In the genomic region with DNA sequence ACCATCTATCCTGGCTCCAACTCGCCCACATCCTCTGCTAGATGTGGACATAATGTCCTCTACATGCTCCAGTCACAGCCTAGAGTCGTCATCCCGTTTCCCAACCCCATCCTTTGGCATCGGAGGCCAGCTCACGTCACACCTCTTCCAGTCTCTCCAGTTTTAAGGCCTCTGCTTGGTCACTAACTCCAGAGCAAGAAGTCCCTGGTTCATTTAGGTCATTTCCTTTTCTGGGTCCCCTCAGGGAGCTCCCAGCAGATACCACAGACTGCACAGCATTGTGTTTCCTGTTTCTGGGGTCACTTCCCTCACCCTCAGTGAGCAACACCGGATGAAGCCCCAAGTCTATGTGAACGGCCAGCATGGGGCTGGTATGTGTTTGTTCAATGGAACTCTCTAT, we compare ENCODE assay signal across 11 mouse cellular contexts. TPM values are rescaled to one million over a fixed set of nuclear protein-coding genes. Genes with fewer than 3 reads are reported as not detected.
A peak's percentile ranks its signal among the peaks of the same experiment; 100 is the strongest.
DNase-seq lines count a peak whose midpoint lies in the region; ATAC-seq and TF ChIP-seq lines count a peak whose summit lies in the region.
"Had no signal": no experiment of that assay in that cellular context is flagged by ENCODE, and none has a peak within 500 bp of the region (broad histone marks: within the 10 kb centered on the region; RNA-seq: fewer than 3 reads in every experiment).

No protein-coding gene starts in this region.

- H3K4me1 ChIP-seq in hindbrain, embryonic 15.5 days (replicated peaks): peaks cover 41% of the 10 kb centered on the region
- H3K4me1 ChIP-seq in hindbrain, embryonic 11.5 days (replicated peaks; ENCODE audit: control insufficient read depth, insufficient read depth, low read length): peaks cover 30% of the 10 kb centered on the region
- H3K4me1 ChIP-seq in spleen, adult 2 months (ENCODE audit: control insufficient read depth, insufficient read depth, insufficient read length): peaks cover 15% of the 10 kb centered on the region
- 0 out of 2 replicates have a peak, but pooled peaks cover 2% of the 10 kb centered on the region for H3K4me1 ChIP-seq in heart, postnatal 0 days (ENCODE audit: control insufficient read depth, insufficient read depth)
- peaks cover 58% of the 10 kb centered on the region for H3K4me1 ChIP-seq in midbrain, embryonic 10.5 days

- 86% methylated on average over 7 of the region's 7 CpGs for WGBS in hindbrain, embryonic 15.5 days
- WGBS in hindbrain, embryonic 11.5 days: 84% methylated on average over 7 of the region's 7 CpGs
- 27% methylated on average over 7 of the region's 7 CpGs for WGBS in spleen, adult 2 months
- 66% methylated on average over 7 of the region's 7 CpGs for WGBS in heart, postnatal 0 days
- WGBS in midbrain, embryonic 10.5 days: 82% methylated on average over 7 of the region's 7 CpGs

- DNase-seq in hindbrain, embryonic 11.5 days (ENCODE audit: low spot score): no peak
- DNase-seq in spleen, adult 2 months (ENCODE audit: low read depth in 1 of 2, low spot score in 2 of 2): peak; percentile 39 to 55
- DNase-seq in spleen, postnatal 4 days (ENCODE audit: low spot score in 2 of 2): no peak
- peak; percentile 67 for DNase-seq in heart, postnatal 0 days (ENCODE audit: low spot score)
- DNase-seq in midbrain, embryonic 10.5 days (ENCODE audit: low spot score): no peak
- DNase-seq: adrenal gland, postnatal 36 days; lung, postnatal 10 days had no signal

- peaks cover 77% of the 10 kb centered on the region for H3K36me3 ChIP-seq in hindbrain, embryonic 15.5 days
- peaks cover 38% of the 10 kb centered on the region for H3K36me3 ChIP-seq in hindbrain, embryonic 11.5 days (ENCODE audit: control insufficient read depth, insufficient read depth, low read length)
- H3K36me3 ChIP-seq in spleen, adult 2 months (ENCODE audit: control insufficient read depth, insufficient read depth, low read length): no peaks in the 10 kb centered on the region
- peaks cover 42% of the 10 kb centered on the region for H3K36me3 ChIP-seq in heart, postnatal 0 days (replicated peaks; ENCODE audit: control insufficient read depth, insufficient read depth, low read length)
- peaks cover 95% of the 10 kb centered on the region for H3K36me3 ChIP-seq in midbrain, embryonic 10.5 days
- H3K36me3 ChIP-seq: G1E had no signal

- no peak overlapping the region for H3K9ac ChIP-seq in hindbrain, embryonic 15.5 days
- H3K9ac ChIP-seq in hindbrain, embryonic 11.5 days (ENCODE audit: low read depth, low read length): no peak overlapping the region
- no peak overlapping the region for H3K9ac ChIP-seq in heart, postnatal 0 days (replicated peaks; ENCODE audit: low read depth, low read length)

- no peak for TF ChIP-seq POLR2A in spleen, adult 2 months (IDR thresholded peaks at IDR 0.05; ENCODE audit: low read depth, low read length)

- no peaks in the 10 kb centered on the region for H3K27me3 ChIP-seq in hindbrain, embryonic 15.5 days
- H3K27me3 ChIP-seq in hindbrain, embryonic 11.5 days (ENCODE audit: control insufficient read depth, insufficient read depth, low read length): 0 out of 2 replicates have a peak, but pooled peaks cover 3% of the 10 kb centered on the region
- H3K27me3 ChIP-seq in spleen, adult 2 months (ENCODE audit: control insufficient read depth, insufficient read depth, low read length): no peaks in the 10 kb centered on the region
- peaks cover 64% of the 10 kb centered on the region for H3K27me3 ChIP-seq in heart, postnatal 0 days (ENCODE audit: control insufficient read depth, insufficient read depth, low read length)
- H3K27me3 ChIP-seq in midbrain, embryonic 10.5 days (ENCODE audit: low read depth, poor library complexity, severe bottlenecking): peaks cover under 1% of the 10 kb centered on the region; the same call in 1 of the 2 replicates

- no peak for TF ChIP-seq CTCF in spleen, adult 2 months (IDR thresholded peaks at IDR 0.05; ENCODE audit: extremely low read depth, insufficient read depth, insufficient read length, insufficient replicate concordance)
- TF ChIP-seq CTCF in heart, postnatal 0 days (IDR thresholded peaks at IDR 0.05; ENCODE audit: low read depth): no peak

- H3K9me3 ChIP-seq in hindbrain, embryonic 15.5 days: no peaks in the 10 kb centered on the region
- no peaks in the 10 kb centered on the region for H3K9me3 ChIP-seq in hindbrain, embryonic 11.5 days (ENCODE audit: control insufficient read depth, low read length)
- H3K9me3 ChIP-seq in heart, postnatal 0 days (replicated peaks; ENCODE audit: control insufficient read depth, low read length): no peaks in the 10 kb centered on the region
- H3K9me3 ChIP-seq in midbrain, embryonic 10.5 days (replicated peaks): no peaks in the 10 kb centered on the region
- H3K9me3 ChIP-seq: G1E had no signal

- no peak for ATAC-seq in hindbrain, embryonic 15.5 days (ENCODE audit: low FRiP score, low read depth)
- no peak for ATAC-seq in hindbrain, embryonic 11.5 days (ENCODE audit: low FRiP score)
- peak; percentile 57 for ATAC-seq in heart, postnatal 0 days (ENCODE audit: insufficient read depth, low read depth)
- peak; percentile 49 for ATAC-seq in neutrophil, adult 5-6 weeks (ENCODE audit: extremely low read depth, insufficient number of reproducible peaks, low FRiP score, poor library complexity, severe bottlenecking)

- H3K4me2 ChIP-seq in hindbrain, embryonic 15.5 days: no peak overlapping the region
- no peak overlapping the region for H3K4me2 ChIP-seq in hindbrain, embryonic 11.5 days (replicated peaks; ENCODE audit: low read depth, low read length)
- H3K4me2 ChIP-seq in heart, postnatal 0 days (ENCODE audit: low read depth, low read length): no peak overlapping the region

- no peak overlapping the region for H3K4me3 ChIP-seq in hindbrain, embryonic 15.5 days
- H3K4me3 ChIP-seq in hindbrain, embryonic 11.5 days (ENCODE audit: low read depth, low read length): no peak overlapping the region
- H3K4me3 ChIP-seq in spleen, adult 2 months (ENCODE audit: extremely low read depth, insufficient read depth, insufficient read length): no peak overlapping the region
- no peak overlapping the region for H3K4me3 ChIP-seq in heart, postnatal 0 days (ENCODE audit: low read depth, low read length)
- H3K4me3 ChIP-seq in midbrain, embryonic 10.5 days: no peak overlapping the region

- 0 out of 2 replicates have a peak, but pooled peaks have one; percentile 28 for TF ChIP-seq EP300 in heart, postnatal 0 days (IDR thresholded peaks at IDR 0.05; ENCODE audit: low read depth)

- H3K27ac ChIP-seq in hindbrain, embryonic 15.5 days (replicated peaks): 0 out of 2 replicates have a peak overlapping the region, but pooled peaks have one; percentile 20
- no peak overlapping the region for H3K27ac ChIP-seq in hindbrain, embryonic 11.5 days (ENCODE audit: low read depth, low read length)
- no peak overlapping the region for H3K27ac ChIP-seq in spleen, adult 2 months (ENCODE audit: insufficient read depth, low read length)
- peak overlapping the region; percentile 60 for H3K27ac ChIP-seq in heart, postnatal 0 days (ENCODE audit: low read depth)
- H3K27ac ChIP-seq in midbrain, embryonic 10.5 days (replicated peaks): no peak overlapping the region; the same call in 1 of the 2 replicates
- H3K27ac ChIP-seq: stomach, postnatal 0 days had no signal

RNA-seq across cellular contexts. Expression of a gene that starts 8.9 kb away (rescaled TPM):
- 498 and 572 TPM in 2 replicates for polyA plus RNA-seq in hindbrain, embryonic 15.5 days (2015; fragmentation: Nextera tagmentation; extraction: Ambion mirVana)
- 277 and 314 TPM in 2 replicates for polyA plus RNA-seq in hindbrain, embryonic 11.5 days (2014; fragmentation: Nextera tagmentation; extraction: Ambion mirVana)
- polyA plus RNA-seq in spleen, adult 2 months (2012; rRNA removed): 12.8 and 14.2 TPM in 2 replicates
- 38.5 and 46.0 TPM in 2 replicates for total RNA-seq in heart, postnatal 0 days (2014; rRNA removed; ENCODE audit: low replicate concordance)
- polyA plus RNA-seq in heart, postnatal 0 days (2015; fragmentation: Nextera tagmentation; extraction: Ambion mirVana): 30.2 and 30.9 TPM in 2 replicates
- 0.12 TPM in 2 replicates for total RNA-seq in neutrophil, adult 5-6 weeks (2017)
- polyA plus RNA-seq in midbrain, embryonic 10.5 days (2016; fragmentation: Nextera tagmentation; extraction: Ambion mirVana): 381 and 466 TPM in 2 replicates

RNA-seq across cellular contexts. Expression of a gene that starts 14.9 kb away (rescaled TPM):
- polyA plus RNA-seq in hindbrain, embryonic 15.5 days (2015; fragmentation: Nextera tagmentation; extraction: Ambion mirVana): 4.6 and 5.1 TPM in 2 replicates
- polyA plus RNA-seq in hindbrain, embryonic 11.5 days (2014; fragmentation: Nextera tagmentation; extraction: Ambion mirVana): 2.4 and 2.5 TPM in 2 replicates
- 16.2 and 33.9 TPM in 2 replicates for polyA plus RNA-seq in spleen, adult 2 months (2012; rRNA removed)
- total RNA-seq in heart, postnatal 0 days (2014; rRNA removed; ENCODE audit: low replicate concordance): 3.6 and 8.2 TPM in 2 replicates
- 0.08 TPM in 1 of 2 replicates, not detected in the other for polyA plus RNA-seq in heart, postnatal 0 days (2015; fragmentation: Nextera tagmentation; extraction: Ambion mirVana)
- 12.3 and 14.1 TPM in 2 replicates for total RNA-seq in neutrophil, adult 5-6 weeks (2017)
- 0.69 and 0.87 TPM in 2 replicates for polyA plus RNA-seq in midbrain, embryonic 10.5 days (2016; fragmentation: Nextera tagmentation; extraction: Ambion mirVana)

RNA-seq across cellular contexts. Expression of a gene that starts 34.1 kb away (rescaled TPM):
- polyA plus RNA-seq in hindbrain, embryonic 15.5 days (2015; fragmentation: Nextera tagmentation; extraction: Ambion mirVana): 38.2 and 40.7 TPM in 2 replicates
- polyA plus RNA-seq in hindbrain, embryonic 11.5 days (2014; fragmentation: Nextera tagmentation; extraction: Ambion mirVana): 37.6 and 52.3 TPM in 2 replicates
- 189 and 229 TPM in 2 replicates for polyA plus RNA-seq in spleen, adult 2 months (2012; rRNA removed)
- 27.2 and 44.4 TPM in 2 replicates for total RNA-seq in heart, postnatal 0 days (2014; rRNA removed; ENCODE audit: low replicate concordance)
- polyA plus RNA-seq in heart, postnatal 0 days (2015; fragmentation: Nextera tagmentation; extraction: Ambion mirVana): 10.7 TPM in 2 replicates
- total RNA-seq in neutrophil, adult 5-6 weeks (2017): 362 and 371 TPM in 2 replicates
- 41.8 and 51.4 TPM in 2 replicates for polyA plus RNA-seq in midbrain, embryonic 10.5 days (2016; fragmentation: Nextera tagmentation; extraction: Ambion mirVana)

RNA-seq across cellular contexts. Expression of a gene that starts 34.5 kb away (rescaled TPM):
- polyA plus RNA-seq in hindbrain, embryonic 15.5 days (2015; fragmentation: Nextera tagmentation; extraction: Ambion mirVana): 158 and 171 TPM in 2 replicates
- polyA plus RNA-seq in hindbrain, embryonic 11.5 days (2014; fragmentation: Nextera tagmentation; extraction: Ambion mirVana): 135 and 152 TPM in 2 replicates
- 38.3 and 46.2 TPM in 2 replicates for polyA plus RNA-seq in spleen, adult 2 months (2012; rRNA removed)
- 134 and 186 TPM in 2 replicates for total RNA-seq in heart, postnatal 0 days (2014; rRNA removed; ENCODE audit: low replicate concordance)
- polyA plus RNA-seq in heart, postnatal 0 days (2015; fragmentation: Nextera tagmentation; extraction: Ambion mirVana): 190 and 210 TPM in 2 replicates
- 43.2 and 47.3 TPM in 2 replicates for total RNA-seq in neutrophil, adult 5-6 weeks (2017)
- polyA plus RNA-seq in midbrain, embryonic 10.5 days (2016; fragmentation: Nextera tagmentation; extraction: Ambion mirVana): 191 and 195 TPM in 2 replicates

RNA-seq across cellular contexts. Expression of a gene that starts 50.1 kb away (rescaled TPM):
- polyA plus RNA-seq in hindbrain, embryonic 15.5 days (2015; fragmentation: Nextera tagmentation; extraction: Ambion mirVana): 5.2 and 5.3 TPM in 2 replicates
- polyA plus RNA-seq in hindbrain, embryonic 11.5 days (2014; fragmentation: Nextera tagmentation; extraction: Ambion mirVana): 2.2 and 2.8 TPM in 2 replicates
- polyA plus RNA-seq in spleen, adult 2 months (2012; rRNA removed): 248 and 364 TPM in 2 replicates
- total RNA-seq in heart, postnatal 0 days (2014; rRNA removed; ENCODE audit: low replicate concordance): 2.7 and 2.8 TPM in 2 replicates
- polyA plus RNA-seq in heart, postnatal 0 days (2015; fragmentation: Nextera tagmentation; extraction: Ambion mirVana): 0.95 and 1.4 TPM in 2 replicates
- total RNA-seq in neutrophil, adult 5-6 weeks (2017): 193 and 198 TPM in 2 replicates
- 3.1 and 3.6 TPM in 2 replicates for polyA plus RNA-seq in midbrain, embryonic 10.5 days (2016; fragmentation: Nextera tagmentation; extraction: Ambion mirVana)

Comparison
In these comparisons a context has a peak if more than half of its experiments do, and no peak if none do; other contexts are left out.
1. H3K27ac ChIP-seq: peak in hindbrain, embryonic 15.5 days (single experiment) and heart, postnatal 0 days (single experiment); none in hindbrain, embryonic 11.5 days (single experiment), spleen, adult 2 months (single experiment) and midbrain, embryonic 10.5 days (single experiment).
2. DNase-seq: peak in spleen, adult 2 months (2 of 2) and heart, postnatal 0 days (single experiment); none in hindbrain, embryonic 11.5 days (single experiment), spleen, postnatal 4 days (0 of 2) and midbrain, embryonic 10.5 days (single experiment).
3. ATAC-seq: peak in heart, postnatal 0 days (single experiment) and neutrophil, adult 5-6 weeks (single experiment); none in hindbrain, embryonic 15.5 days (single experiment) and hindbrain, embryonic 11.5 days (single experiment).